7 mouse cellular contexts compared by ENCODE assay signal in the genomic region with DNA sequence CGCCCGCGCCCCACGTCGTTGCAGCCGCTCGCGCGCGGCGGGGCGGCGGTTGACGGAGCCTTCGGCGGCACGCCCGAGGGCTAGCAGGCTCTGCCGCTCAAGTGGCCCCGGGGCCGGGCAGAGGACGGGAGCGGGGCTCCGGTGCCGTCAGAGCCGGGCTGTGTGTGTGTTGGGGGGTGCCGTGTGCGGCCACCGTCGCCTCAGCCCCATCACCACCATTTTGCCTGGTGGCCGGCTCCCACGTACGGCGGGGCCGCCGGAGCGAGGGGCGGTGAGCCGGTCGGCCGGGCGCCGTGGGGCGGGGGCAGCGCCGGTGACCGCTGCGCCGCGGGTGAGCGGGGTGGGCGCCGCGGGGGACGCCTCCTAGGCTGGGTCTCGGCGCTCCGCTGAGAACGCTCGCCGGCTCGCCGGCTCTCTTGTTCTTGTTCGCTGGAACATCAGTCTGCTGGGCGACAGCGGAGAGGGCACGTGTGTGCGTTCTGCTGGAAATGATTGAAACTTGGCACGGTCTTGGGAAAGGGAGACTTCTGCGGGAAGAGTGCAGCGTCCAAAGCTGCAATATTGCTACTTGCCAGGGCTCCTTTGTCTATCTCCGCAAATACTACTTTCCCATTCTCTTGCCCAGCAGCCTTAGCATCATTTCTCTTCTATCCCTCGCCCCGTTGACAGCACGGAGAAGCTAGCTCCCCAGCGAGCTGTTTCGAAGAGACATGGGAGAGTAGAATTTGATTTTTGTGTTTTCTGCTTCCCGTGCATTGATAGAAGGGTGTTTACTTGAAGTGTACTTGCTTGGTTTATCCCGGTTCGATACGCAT. TPM values are rescaled to one million over a fixed set of nuclear protein-coding genes. Genes with fewer than 3 reads are reported as not detected.
DNase-seq lines count a peak whose midpoint lies in the region; ATAC-seq and TF ChIP-seq lines count a peak whose summit lies in the region.

No protein-coding gene starts in this region.

- TF ChIP-seq CTCF in kidney, adult 2 months (conservative IDR thresholded peaks at IDR 0.05; ENCODE audit: insufficient read depth, insufficient read length, low read depth, low read length) = no peak

- no peaks in the 10 kb centered on the region for H3K27me3 ChIP-seq in kidney, adult 2 months (replicated peaks; ENCODE audit: control insufficient read depth, insufficient read depth, low read length)
- no peaks in the 10 kb centered on the region for H3K27me3 ChIP-seq in limb, embryonic 13.5 days
- H3K27me3 ChIP-seq in midbrain, embryonic 14.5 days (ENCODE audit: control insufficient read depth, insufficient read depth, low read length) = no peaks in the 10 kb centered on the region

- 1% methylated on average over 20 of the region's 81 CpGs for WGBS in kidney, adult 2 months
- 14% methylated on average over 40 of the region's 81 CpGs for WGBS in limb, embryonic 13.5 days
- 24% methylated on average over 79 of the region's 81 CpGs for WGBS in midbrain, embryonic 14.5 days

- no peak for TF ChIP-seq POLR2A in kidney, adult 2 months (IDR thresholded peaks at IDR 0.05; ENCODE audit: low read depth, low read length)

- peak; percentile 9 for DNase-seq in adrenal gland, postnatal 14 days
- DNase-seq in cerebellum, adult 9-10 months = peak; percentile 42
- DNase-seq in kidney, adult 2 months = peak; percentile 12
- peak; percentile 67 for DNase-seq in midbrain, embryonic 14.5 days
- DNase-seq in testis, postnatal 14 days (ENCODE audit: low spot score) = peak; percentile 57

- no peaks in the 10 kb centered on the region for H3K4me1 ChIP-seq in kidney, adult 2 months (ENCODE audit: control insufficient read depth, insufficient read depth, low read length)
- no peaks in the 10 kb centered on the region for H3K4me1 ChIP-seq in limb, embryonic 13.5 days
- no peaks in the 10 kb centered on the region for H3K4me1 ChIP-seq in midbrain, embryonic 14.5 days (ENCODE audit: control insufficient read depth, insufficient read depth, low read length)

- no peaks in the 10 kb centered on the region for H3K9me3 ChIP-seq in limb, embryonic 13.5 days
- H3K9me3 ChIP-seq in midbrain, embryonic 14.5 days (ENCODE audit: control insufficient read depth, low read length) = no peaks in the 10 kb centered on the region

- H3K9ac ChIP-seq in limb, embryonic 13.5 days = peak overlapping the region; percentile 81
- peak overlapping the region; percentile 85 for H3K9ac ChIP-seq in midbrain, embryonic 14.5 days (replicated peaks; ENCODE audit: low read length)

- peak overlapping the region; percentile 72 for H3K4me3 ChIP-seq in kidney, adult 2 months (ENCODE audit: insufficient read depth, low read depth, low read length)
- peak overlapping the region; percentile 65 for H3K4me3 ChIP-seq in limb, embryonic 13.5 days
- H3K4me3 ChIP-seq in midbrain, embryonic 14.5 days (replicated peaks; ENCODE audit: low read depth, low read length) = peak overlapping the region; percentile 58

- no peaks in the 10 kb centered on the region for H3K36me3 ChIP-seq in kidney, adult 2 months (ENCODE audit: control insufficient read depth, insufficient read depth, low read length)
- H3K36me3 ChIP-seq in limb, embryonic 13.5 days = no peaks in the 10 kb centered on the region
- no peaks in the 10 kb centered on the region for H3K36me3 ChIP-seq in midbrain, embryonic 14.5 days (ENCODE audit: control insufficient read depth, insufficient read depth, low read length)

- peak overlapping the region; percentile 60 for H3K4me2 ChIP-seq in limb, embryonic 13.5 days (replicated peaks)
- peak overlapping the region; percentile 53 for H3K4me2 ChIP-seq in midbrain, embryonic 14.5 days (ENCODE audit: low read length)

- ATAC-seq in frontal cortex, adult (ENCODE audit: low TSS enrichment) = peak; percentile 53
- ATAC-seq in limb, embryonic 13.5 days (ENCODE audit: low FRiP score, low read depth) = peak; percentile 38
- peak; percentile 63 for ATAC-seq in midbrain, embryonic 14.5 days (ENCODE audit: low FRiP score, low TSS enrichment)

- no peak overlapping the region for H3K27ac ChIP-seq in kidney, adult 2 months (ENCODE audit: insufficient read depth, low read depth, low read length)
- peak overlapping the region; percentile 77; the same call in 1 of the 2 replicates for H3K27ac ChIP-seq in limb, embryonic 13.5 days
- H3K27ac ChIP-seq in midbrain, embryonic 14.5 days (replicated peaks; ENCODE audit: low read depth, low read length) = peak overlapping the region; percentile 90

RNA-seq across cellular contexts. Expression of a gene that starts 1.2 kb away (rescaled TPM):
- 1.3 and 1.5 TPM in 2 replicates for total RNA-seq in adrenal gland, postnatal 14 days (2021)
- 0.20 and 0.30 TPM in 2 replicates for polyA plus RNA-seq in kidney, adult 2 months (2012; rRNA removed)
- 16.8 and 18.8 TPM in 2 replicates for polyA plus RNA-seq in limb, embryonic 13.5 days (2015; fragmentation: Nextera tagmentation; extraction: Ambion mirVana)
- 34.0 and 39.2 TPM in 2 replicates for polyA plus RNA-seq in midbrain, embryonic 14.5 days (2014; fragmentation: Nextera tagmentation; extraction: Ambion mirVana)

Comparison
In these comparisons a context has a peak if more than half of its experiments do, and no peak if none do; other contexts are left out.
1. DNase-seq: peak in every context shown above with its lines; median percentile 67 in midbrain, embryonic 14.5 days; 57 in testis, postnatal 14 days; 42 in cerebellum, adult 9-10 months; 12 in kidney, adult 2 months; 9 in adrenal gland, postnatal 14 days.
2. RNA of a gene that starts 1.2 kb away (polyA plus RNA-seq): 34.0 to 39.2 TPM in midbrain, embryonic 14.5 days and 16.8 to 18.8 TPM in limb, embryonic 13.5 days; 0.20 to 0.30 TPM in kidney, adult 2 months; every median in the first group is over 10 times any median in the second.
3. Peak in every context shown above with its lines, with median percentiles within 50 percentile points of each other: ATAC-seq and H3K4me3 ChIP-seq.